Comparison of ENCODE assay signal across 8 mouse cellular contexts in the genomic region with DNA sequence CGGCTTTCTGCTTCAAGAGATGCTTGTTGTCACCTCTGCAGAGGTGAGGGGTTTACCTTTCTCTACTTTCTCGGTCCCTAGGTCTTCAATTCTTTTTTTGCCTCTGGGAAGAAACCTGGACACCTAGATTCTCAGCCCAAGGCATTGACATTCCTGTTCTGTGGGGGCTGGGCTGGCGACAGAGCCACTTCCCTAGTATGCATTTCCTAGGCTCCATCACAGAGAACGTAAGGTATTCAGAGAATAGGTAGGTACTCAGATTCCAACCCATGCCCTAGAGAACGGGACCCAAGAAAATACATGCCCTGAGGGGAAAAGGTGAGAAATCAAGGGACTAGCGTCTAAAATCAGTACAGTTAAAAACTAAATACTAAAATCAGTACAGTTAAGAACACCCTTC. TPM values are rescaled to one million over a fixed set of nuclear protein-coding genes. Genes with fewer than 3 reads are reported as not detected.
DNase-seq lines count a peak whose midpoint lies in the region; ATAC-seq and TF ChIP-seq lines count a peak whose summit lies in the region.

No protein-coding gene starts in this region.

- WGBS in heart, embryonic 13.5 days, result 21% methylated on average over 6 of the region's 6 CpGs
- 12% methylated on average over 6 of the region's 6 CpGs for WGBS in embryonic facial prominence, embryonic 13.5 days
- 14% methylated on average over 6 of the region's 6 CpGs for WGBS in neural tube, embryonic 14.5 days

- peak overlapping the region; percentile 89 for H3K4me2 ChIP-seq in heart, embryonic 13.5 days
- H3K4me2 ChIP-seq in embryonic facial prominence, embryonic 13.5 days, result peak overlapping the region; percentile 78
- peak overlapping the region; percentile 59 for H3K4me2 ChIP-seq in neural tube, embryonic 14.5 days (ENCODE audit: low read depth, low read length)

- no peaks in the 10 kb centered on the region for H3K27me3 ChIP-seq in heart, embryonic 13.5 days (replicated peaks)
- H3K27me3 ChIP-seq in embryonic facial prominence, embryonic 13.5 days, result no peaks in the 10 kb centered on the region
- no peaks in the 10 kb centered on the region for H3K27me3 ChIP-seq in neural tube, embryonic 14.5 days (ENCODE audit: control insufficient read depth, insufficient read depth, low read length)

- H3K9ac ChIP-seq in heart, embryonic 13.5 days, result peak overlapping the region; percentile 98
- H3K9ac ChIP-seq in ES-E14 (ENCODE audit: insufficient read depth, low read depth, low read length, poor library complexity, severe bottlenecking), result peak overlapping the region; percentile 77; the same call in 1 of the 2 replicates
- H3K9ac ChIP-seq in embryonic facial prominence, embryonic 13.5 days, result peak overlapping the region; percentile 98
- peak overlapping the region; percentile 97 for H3K9ac ChIP-seq in neural tube, embryonic 14.5 days (replicated peaks; ENCODE audit: low read depth, low read length)

- 0 out of 2 replicates have a peak overlapping the region, but pooled peaks have one; percentile 76 for H3K27ac ChIP-seq in heart, embryonic 13.5 days (replicated peaks)
- no peak overlapping the region for H3K27ac ChIP-seq in ES-E14 (ENCODE audit: insufficient read depth, low read depth, low read length, poor library complexity, severe bottlenecking)
- H3K27ac ChIP-seq in embryonic facial prominence, embryonic 13.5 days, result peak overlapping the region; percentile 85
- H3K27ac ChIP-seq in neural tube, embryonic 14.5 days (ENCODE audit: low read depth, low read length), result peak overlapping the region; percentile 93

- no peak for DNase-seq in heart, adult 8-10 months (ENCODE audit: low spot score)
- no peak for DNase-seq in ES-E14 (ENCODE audit: low read depth, low spot score)
- peak; percentile 17 to 26 for DNase-seq in kidney, postnatal 4 days
- DNase-seq in adrenal gland, adult (ENCODE audit: inconsistent age in 2 of 2, low spot score in 1 of 2), result no peak
- DNase-seq in layer of hippocampus, postnatal 25 days (ENCODE audit: extremely low spot score in 1 of 2, low spot score in 1 of 2), result no peak

- H3K36me3 ChIP-seq in heart, embryonic 13.5 days, result peaks cover 37% of the 10 kb centered on the region
- H3K36me3 ChIP-seq in ES-E14 (ENCODE audit: control insufficient read depth, insufficient read depth, low read length, poor library complexity, severe bottlenecking), result no peaks in the 10 kb centered on the region; the same call in 1 of the 2 replicates
- H3K36me3 ChIP-seq in embryonic facial prominence, embryonic 13.5 days, result peaks cover 36% of the 10 kb centered on the region
- H3K36me3 ChIP-seq in neural tube, embryonic 14.5 days (ENCODE audit: control insufficient read depth, insufficient read depth, low read length), result peaks cover 12% of the 10 kb centered on the region

- H3K4me1 ChIP-seq in heart, embryonic 13.5 days, result peaks cover 9% of the 10 kb centered on the region
- H3K4me1 ChIP-seq in ES-E14 (ENCODE audit: control insufficient read depth in 2 of 2, insufficient read depth in 2 of 2, low read length in 2 of 2, poor library complexity in 1 of 2), result peaks cover 0 to 5% of the 10 kb centered on the region in 2 experiments; a peak in 2 of 4 replicates
- H3K4me1 ChIP-seq in embryonic facial prominence, embryonic 13.5 days, result peaks cover 11% of the 10 kb centered on the region
- 0 out of 2 replicates have a peak, but pooled peaks cover 4% of the 10 kb centered on the region for H3K4me1 ChIP-seq in neural tube, embryonic 14.5 days (ENCODE audit: control insufficient read depth, insufficient read depth, low read length)

- H3K4me3 ChIP-seq in heart, embryonic 13.5 days, result peak overlapping the region; percentile 99
- peak overlapping the region; percentile 82 to 94 for H3K4me3 ChIP-seq in ES-E14 (ENCODE audit: insufficient read depth in 1 of 2, low read depth in 1 of 2, low read length in 2 of 2, poor library complexity in 1 of 2, severe bottlenecking in 1 of 2)
- peak overlapping the region; percentile 93 for H3K4me3 ChIP-seq in embryonic facial prominence, embryonic 13.5 days
- peak overlapping the region; percentile 60 for H3K4me3 ChIP-seq in neural tube, embryonic 14.5 days (ENCODE audit: low read depth, low read length)

- H3K9me3 ChIP-seq in heart, embryonic 13.5 days, result 0 out of 2 replicates have a peak, but pooled peaks cover 8% of the 10 kb centered on the region
- H3K9me3 ChIP-seq in ES-E14 (ENCODE audit: control insufficient read depth, insufficient read depth, low read depth, low read length), result no peaks in the 10 kb centered on the region; the same call in 1 of the 2 replicates
- H3K9me3 ChIP-seq in embryonic facial prominence, embryonic 13.5 days, result peaks cover 9% of the 10 kb centered on the region
- H3K9me3 ChIP-seq in neural tube, embryonic 14.5 days (ENCODE audit: control insufficient read depth, low read length), result no peaks in the 10 kb centered on the region

- no peak; the same call in 1 of the 2 replicates for ATAC-seq in heart, embryonic 13.5 days (ENCODE audit: extremely low read depth, insufficient number of reproducible peaks, low FRiP score, low TSS enrichment)
- no peak for ATAC-seq in embryonic facial prominence, embryonic 13.5 days (ENCODE audit: insufficient number of reproducible peaks, insufficient read depth, low FRiP score, low TSS enrichment, low read depth)
- ATAC-seq in neural tube, embryonic 14.5 days (ENCODE audit: low read depth), result no peak

- in situ Hi-C loops in ES-E14 (cut with MboI; ENCODE audit: low sequenced_read_pairs in 2 of 2, unreplicated experiment in 2 of 2), result no loop called here

TF ChIP-seq in ES-E14, 5 proteins besides CTCF, POLR2A, EP300 and RAD21:
- TF ChIP-seq MAFK (IDR thresholded peaks at IDR 0.05; ENCODE audit: insufficient read depth, low read depth, low read length) (no peak), ZNF384 (IDR thresholded peaks at IDR 0.05; ENCODE audit: low read depth, low read length) (no peak), HCFC1 (IDR thresholded peaks at IDR 0.05; ENCODE audit: borderline replicate concordance, insufficient read depth, low read length) (no peak), CHD2 (IDR thresholded peaks at IDR 0.05; ENCODE audit: low read depth, low read length) (no peak), ZC3H11A (IDR thresholded peaks at IDR 0.05; ENCODE audit: borderline replicate concordance, low read depth, low read length) (no peak)

RNA-seq across cellular contexts. Expression of gene Zfp810, which starts 0.7 kb away (rescaled TPM):
- 12.6 and 15.2 TPM in 2 replicates for polyA plus RNA-seq in heart, embryonic 13.5 days (2015; fragmentation: Nextera tagmentation; extraction: Ambion mirVana)
- 1 to 10 TPM; 4.5 to 8.9 (median 6.3) TPM for total RNA-seq in heart, adult 8-10 months (2022)
- total RNA-seq in ES-E14 (2012; rRNA removed), result 7.8 and 14.3 TPM in 2 replicates
- polyA plus RNA-seq in embryonic facial prominence, embryonic 13.5 days (2015; fragmentation: Nextera tagmentation; extraction: Ambion mirVana), result 30.1 and 31.3 TPM in 2 replicates
- 37.7 and 42.8 TPM in 2 replicates for polyA plus RNA-seq in neural tube, embryonic 14.5 days (2014; fragmentation: Nextera tagmentation; extraction: Ambion mirVana)
- 10 to 100 TPM; 16.0 to 17.8 TPM for total RNA-seq in layer of hippocampus, postnatal 25 days (2021)

RNA-seq across cellular contexts. Expression of gene Zfp599, which starts 47.0 kb away (rescaled TPM):
- polyA plus RNA-seq in heart, embryonic 13.5 days (2015; fragmentation: Nextera tagmentation; extraction: Ambion mirVana), result 3.7 and 4.2 TPM in 2 replicates
- under 1 TPM; 0.08 to 0.49 (median 0.22) TPM for total RNA-seq in heart, adult 8-10 months (2022)
- total RNA-seq in ES-E14 (2012; rRNA removed), result 9.6 and 11.3 TPM in 2 replicates
- 7.6 and 8.4 TPM in 2 replicates for polyA plus RNA-seq in embryonic facial prominence, embryonic 13.5 days (2015; fragmentation: Nextera tagmentation; extraction: Ambion mirVana)
- 9.0 and 10.8 TPM in 2 replicates for polyA plus RNA-seq in neural tube, embryonic 14.5 days (2014; fragmentation: Nextera tagmentation; extraction: Ambion mirVana)
- total RNA-seq in layer of hippocampus, postnatal 25 days (2021), result 1 to 10 TPM; 5.0 to 5.5 TPM

Comparison
In these comparisons a context has a peak if more than half of its experiments do, and no peak if none do; other contexts are left out.
1. DNase-seq: peak in kidney, postnatal 4 days (2 of 2); none in heart, adult 8-10 months (single experiment), ES-E14 (single experiment), adrenal gland, adult (0 of 2) and layer of hippocampus, postnatal 25 days (0 of 2).
2. Peak in every context shown above with its lines, with median percentiles within 50 percentile points of each other: H3K4me2 ChIP-seq, H3K4me3 ChIP-seq and H3K9ac ChIP-seq.